Mouse (Mus musculus): ENCODE measurements around the gene Fbxo7. TPM values are rescaled to one million over a fixed set of nuclear protein-coding genes. Genes with fewer than 3 reads are reported as not detected.
A peak's percentile ranks its signal among the peaks of the same experiment; 100 is the strongest.
"Not testable (repeated sequence)": the region's sequence is repeated elsewhere in the genome, so short reads cannot be mapped to it uniquely, and the experiment has no call there.

Gene Fbxo7
- total RNA-seq, 1 experiment from 2014 or later = 27.3 TPM

GRCm38 (mm10) chr10:86026807-86027206 lies 5.0 kb downstream of the Fbxo7 start:
- ATAC-seq (replicated peaks in 1 of 2; ENCODE audit: insufficient read depth in 1 of 2, low FRiP score in 2 of 2, low TSS enrichment in 1 of 2, low read depth in 1 of 2, poor library complexity in 2 of 2, severe bottlenecking in 2 of 2) = not testable (repeated sequence)

- ATAC-seq (replicated peaks in 1 of 2; ENCODE audit: insufficient read depth in 1 of 2, low FRiP score in 2 of 2, low TSS enrichment in 1 of 2, low read depth in 1 of 2, poor library complexity in 2 of 2, severe bottlenecking in 2 of 2) = no peak
Measured at GRCm38 (mm10) chr10:86030743-86031142, 9.0 kb downstream of the Fbxo7 start.

- ATAC-seq (replicated peaks in 1 of 2; ENCODE audit: insufficient read depth in 1 of 2, low FRiP score in 2 of 2, low TSS enrichment in 1 of 2, low read depth in 1 of 2, poor library complexity in 2 of 2, severe bottlenecking in 2 of 2) = no peak
Measured at GRCm38 (mm10) chr10:86032517-86032916, 10.7 kb downstream of the Fbxo7 start.

- no peak for ATAC-seq (replicated peaks in 1 of 2; ENCODE audit: insufficient read depth in 1 of 2, low FRiP score in 2 of 2, low TSS enrichment in 1 of 2, low read depth in 1 of 2, poor library complexity in 2 of 2, severe bottlenecking in 2 of 2)
Measured at GRCm38 (mm10) chr10:86034007-86034728, 12.4 kb downstream of the Fbxo7 start.

GRCm38 (mm10) chr10:86043651-86044050 lies 21.9 kb downstream of the Fbxo7 start:
- no peak for ATAC-seq (replicated peaks in 1 of 2; ENCODE audit: insufficient read depth in 1 of 2, low FRiP score in 2 of 2, low TSS enrichment in 1 of 2, low read depth in 1 of 2, poor library complexity in 2 of 2, severe bottlenecking in 2 of 2)

- no peak for ATAC-seq (replicated peaks in 1 of 2; ENCODE audit: insufficient read depth in 1 of 2, low FRiP score in 2 of 2, low TSS enrichment in 1 of 2, low read depth in 1 of 2, poor library complexity in 2 of 2, severe bottlenecking in 2 of 2)
Measured at GRCm38 (mm10) chr10:86044066-86044465, 22.3 kb downstream of the Fbxo7 start.

GRCm38 (mm10) chr10:86046371-86046770 lies 24.6 kb downstream of the Fbxo7 start:
- no peak for ATAC-seq (replicated peaks in 1 of 2; ENCODE audit: insufficient read depth in 1 of 2, low FRiP score in 2 of 2, low TSS enrichment in 1 of 2, low read depth in 1 of 2, poor library complexity in 2 of 2, severe bottlenecking in 2 of 2)

GRCm38 (mm10) chr10:86047786-86048185 lies 26.0 kb downstream of the Fbxo7 start:
- ATAC-seq (replicated peaks in 1 of 2; ENCODE audit: insufficient read depth in 1 of 2, low FRiP score in 2 of 2, low TSS enrichment in 1 of 2, low read depth in 1 of 2, poor library complexity in 2 of 2, severe bottlenecking in 2 of 2) = no peak

GRCm38 (mm10) chr10:86050522-86050921 lies 28.8 kb downstream of the Fbxo7 start:
- no peak for ATAC-seq (replicated peaks in 1 of 2; ENCODE audit: insufficient read depth in 1 of 2, low FRiP score in 2 of 2, low TSS enrichment in 1 of 2, low read depth in 1 of 2, poor library complexity in 2 of 2, severe bottlenecking in 2 of 2)

GRCm38 (mm10) chr10:86052818-86053522 lies 31.2 kb downstream of the Fbxo7 start:
- peak; percentile 54 to 71 for ATAC-seq (replicated peaks in 1 of 2; ENCODE audit: insufficient read depth in 1 of 2, low FRiP score in 2 of 2, low TSS enrichment in 1 of 2, low read depth in 1 of 2, poor library complexity in 2 of 2, severe bottlenecking in 2 of 2)

GRCm38 (mm10) chr10:86056297-86056903 lies 34.6 kb downstream of the Fbxo7 start:
- no peak for ATAC-seq (replicated peaks in 1 of 2; ENCODE audit: insufficient read depth in 1 of 2, low FRiP score in 2 of 2, low TSS enrichment in 1 of 2, low read depth in 1 of 2, poor library complexity in 2 of 2, severe bottlenecking in 2 of 2)

- ATAC-seq (replicated peaks in 1 of 2; ENCODE audit: insufficient read depth in 1 of 2, low FRiP score in 2 of 2, low TSS enrichment in 1 of 2, low read depth in 1 of 2, poor library complexity in 2 of 2, severe bottlenecking in 2 of 2) = no peak
Measured at GRCm38 (mm10) chr10:86057286-86057685, 35.5 kb downstream of the Fbxo7 start.

- ATAC-seq (replicated peaks in 1 of 2; ENCODE audit: insufficient read depth in 1 of 2, low FRiP score in 2 of 2, low TSS enrichment in 1 of 2, low read depth in 1 of 2, poor library complexity in 2 of 2, severe bottlenecking in 2 of 2) = no peak
Measured at GRCm38 (mm10) chr10:86057712-86058111, 35.9 kb downstream of the Fbxo7 start.

- no peak for ATAC-seq (replicated peaks in 1 of 2; ENCODE audit: insufficient read depth in 1 of 2, low FRiP score in 2 of 2, low TSS enrichment in 1 of 2, low read depth in 1 of 2, poor library complexity in 2 of 2, severe bottlenecking in 2 of 2)
Measured at GRCm38 (mm10) chr10:86060267-86060666, 38.5 kb downstream of the Fbxo7 start.

- ATAC-seq (replicated peaks in 1 of 2; ENCODE audit: insufficient read depth in 1 of 2, low FRiP score in 2 of 2, low TSS enrichment in 1 of 2, low read depth in 1 of 2, poor library complexity in 2 of 2, severe bottlenecking in 2 of 2) = no peak
Measured at GRCm38 (mm10) chr10:86062261-86063017, 40.7 kb downstream of the Fbxo7 start.

- ATAC-seq (replicated peaks in 1 of 2; ENCODE audit: insufficient read depth in 1 of 2, low FRiP score in 2 of 2, low TSS enrichment in 1 of 2, low read depth in 1 of 2, poor library complexity in 2 of 2, severe bottlenecking in 2 of 2) = no peak; a peak in 1 of 4 replicates
Measured at GRCm38 (mm10) chr10:86063018-86063384, 41.2 kb downstream of the Fbxo7 start.

- peak; percentile 72 to 78 for ATAC-seq (replicated peaks in 1 of 2; ENCODE audit: insufficient read depth in 1 of 2, low FRiP score in 2 of 2, low TSS enrichment in 1 of 2, low read depth in 1 of 2, poor library complexity in 2 of 2, severe bottlenecking in 2 of 2)
Measured at GRCm38 (mm10) chr10:86064937-86065336, 43.2 kb downstream of the Fbxo7 start.

- no peak for ATAC-seq (replicated peaks in 1 of 2; ENCODE audit: insufficient read depth in 1 of 2, low FRiP score in 2 of 2, low TSS enrichment in 1 of 2, low read depth in 1 of 2, poor library complexity in 2 of 2, severe bottlenecking in 2 of 2)
Measured at GRCm38 (mm10) chr10:86065661-86066060, 43.9 kb downstream of the Fbxo7 start.
